Mouse (Mus musculus): ENCODE measurements around the gene Lingo1.

GRCm38 (mm10) chr9:56583139-56584042 lies 212.9 kb downstream of the Lingo1 start:
- TF ChIP-seq POLR2A (IDR thresholded peaks at IDR 0.05; ENCODE audit: low read depth, low read length): no peak
- no peak for TF ChIP-seq CTCF (IDR thresholded peaks at IDR 0.05; ENCODE audit: extremely low read depth, insufficient read length, insufficient replicate concordance, low read depth, low read length)
